Mouse (Mus musculus): ENCODE measurements around the gene Tex35. TPM values are rescaled to one million over a fixed set of nuclear protein-coding genes. Genes with fewer than 3 reads are reported as not detected.

Tex35 gene
- 289 and 335 TPM in 2 replicates for polyA plus RNA-seq (2012; rRNA removed)

- no peaks in the 10 kb centered on the region for H3K4me1 ChIP-seq (ENCODE audit: control insufficient read depth, insufficient read depth, low read length)
- H3K27me3 ChIP-seq (ENCODE audit: control insufficient read depth, insufficient read depth, low read length), result no peaks in the 10 kb centered on the region
- TF ChIP-seq POLR2A (IDR thresholded peaks at IDR 0.05; ENCODE audit: control insufficient read depth, low read depth, low read length) (peak; percentile 43; the same call in 1 of the 2 replicates), CTCF (IDR thresholded peaks at IDR 0.05; ENCODE audit: control insufficient read depth, insufficient read depth, insufficient replicate concordance, low read depth, low read length) (no peak)
- no peaks in the 10 kb centered on the region for H3K36me3 ChIP-seq (ENCODE audit: control insufficient read depth, insufficient read depth, low read length)
- peak within 1 kb of the TSS; percentile 76 for H3K4me3 ChIP-seq (ENCODE audit: control insufficient read depth, low read depth, low read length)
- H3K27ac ChIP-seq (ENCODE audit: control insufficient read depth, insufficient read depth, low read depth, low read length), result no peak within 1 kb of the TSS; the same call in none of the 2 replicates
Measured at GRCm38 (mm10) chr1:157108580-157108979, at the start of gene Tex35. Gene Tex35 (minus strand): TSS chr1:157108680.

DNA sequence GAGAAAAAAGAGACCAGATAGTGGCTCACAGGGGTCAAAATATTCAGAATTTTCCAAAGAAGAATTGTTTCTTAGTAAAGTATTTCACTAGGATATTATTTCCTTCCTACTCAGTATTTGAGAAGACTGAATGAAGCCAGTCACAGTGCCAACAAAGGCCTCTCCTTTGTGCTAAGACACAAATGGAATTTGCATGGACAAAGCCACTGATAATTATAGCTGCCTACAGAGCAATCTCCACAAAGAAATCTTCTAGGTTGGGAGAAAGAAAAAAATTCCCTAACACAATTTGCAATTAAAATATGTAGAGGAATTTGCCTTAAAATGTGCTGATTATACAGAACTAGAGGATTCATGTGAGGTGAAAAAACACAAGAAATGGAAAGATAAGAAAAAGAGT, 45.3 kb upstream of the Tex35 start:
- Histone ChIP-seq H3K27ac (ENCODE audit: control insufficient read depth, insufficient read depth, low read depth, low read length) (no peak overlapping the region), H3K36me3 (ENCODE audit: control insufficient read depth, insufficient read depth, low read length) (no peaks in the 10 kb centered on the region), H3K27me3 (ENCODE audit: control insufficient read depth, insufficient read depth, low read length) (no peaks in the 10 kb centered on the region), H3K4me3 (ENCODE audit: control insufficient read depth, low read depth, low read length) (no peak overlapping the region), H3K4me1 (ENCODE audit: control insufficient read depth, insufficient read depth, low read length) (no peaks in the 10 kb centered on the region)
- no peak for TF ChIP-seq CTCF (IDR thresholded peaks at IDR 0.05; ENCODE audit: control insufficient read depth, insufficient read depth, insufficient replicate concordance, low read depth, low read length)
- TF ChIP-seq POLR2A (IDR thresholded peaks at IDR 0.05; ENCODE audit: control insufficient read depth, low read depth, low read length), result no peak

- H3K36me3 ChIP-seq (ENCODE audit: control insufficient read depth, insufficient read depth, low read length), result peaks cover 1% of the 10 kb centered on the region; the same call in 1 of the 2 replicates
- no peak overlapping the region for H3K4me3 ChIP-seq (ENCODE audit: control insufficient read depth, low read depth, low read length)
- no peak for TF ChIP-seq POLR2A (IDR thresholded peaks at IDR 0.05; ENCODE audit: control insufficient read depth, low read depth, low read length)
- TF ChIP-seq CTCF (IDR thresholded peaks at IDR 0.05; ENCODE audit: control insufficient read depth, insufficient read depth, insufficient replicate concordance, low read depth, low read length), result no peak
- no peak overlapping the region for H3K27ac ChIP-seq (ENCODE audit: control insufficient read depth, insufficient read depth, low read depth, low read length)
- H3K27me3 ChIP-seq (ENCODE audit: control insufficient read depth, insufficient read depth, low read length), result no peaks in the 10 kb centered on the region
- no peaks in the 10 kb centered on the region for H3K4me1 ChIP-seq (ENCODE audit: control insufficient read depth, insufficient read depth, low read length)
Measured at GRCm38 (mm10) chr1:157150107-157150506, 41.6 kb upstream of the Tex35 start.

GRCm38 (mm10) chr1:157144621-157145020, 36.1 kb upstream of the Tex35 start:
- H3K4me1 ChIP-seq (ENCODE audit: control insufficient read depth, insufficient read depth, low read length), result no peaks in the 10 kb centered on the region
- H3K4me3 ChIP-seq (ENCODE audit: control insufficient read depth, low read depth, low read length), result no peak overlapping the region
- H3K36me3 ChIP-seq (ENCODE audit: control insufficient read depth, insufficient read depth, low read length), result peaks cover 1% of the 10 kb centered on the region; the same call in 1 of the 2 replicates
- H3K27ac ChIP-seq (ENCODE audit: control insufficient read depth, insufficient read depth, low read depth, low read length), result no peak overlapping the region
- TF ChIP-seq POLR2A (IDR thresholded peaks at IDR 0.05; ENCODE audit: control insufficient read depth, low read depth, low read length), result no peak
- TF ChIP-seq CTCF (IDR thresholded peaks at IDR 0.05; ENCODE audit: control insufficient read depth, insufficient read depth, insufficient replicate concordance, low read depth, low read length), result no peak
- no peaks in the 10 kb centered on the region for H3K27me3 ChIP-seq (ENCODE audit: control insufficient read depth, insufficient read depth, low read length)

DNA sequence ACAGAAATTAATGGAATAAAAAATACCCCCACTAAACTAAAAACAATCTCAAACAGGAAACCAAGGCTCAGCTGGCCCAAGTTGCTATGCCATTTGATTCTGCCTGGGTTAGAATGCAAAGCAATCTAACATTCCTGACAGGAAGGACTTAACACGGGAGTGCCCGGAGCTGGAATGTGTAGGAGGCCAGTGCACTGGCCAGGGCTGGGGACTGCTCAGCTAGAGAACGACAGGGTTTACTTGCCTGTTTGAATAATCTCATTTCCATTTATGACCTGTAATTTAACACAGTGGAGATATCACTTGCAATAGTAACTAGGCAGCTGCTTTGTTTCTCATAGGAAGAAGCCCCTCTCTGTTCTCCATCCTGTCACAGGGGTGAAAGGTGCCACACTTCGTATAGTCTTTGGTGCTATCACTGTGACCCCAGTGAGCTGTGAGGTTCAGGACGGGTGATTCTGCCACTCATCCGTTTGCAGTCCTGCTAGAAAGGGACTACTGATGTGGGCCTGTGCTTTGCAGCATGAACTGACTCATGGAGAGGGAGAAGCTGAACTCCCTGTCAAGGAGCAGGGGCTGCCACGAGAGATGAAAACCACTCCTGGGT, 34.9 kb upstream of the Tex35 start:
- Histone ChIP-seq H3K36me3 (ENCODE audit: control insufficient read depth, insufficient read depth, low read length) (peaks cover 1% of the 10 kb centered on the region; the same call in 1 of the 2 replicates), H3K27ac (ENCODE audit: control insufficient read depth, insufficient read depth, low read depth, low read length) (no peak overlapping the region), H3K4me3 (ENCODE audit: control insufficient read depth, low read depth, low read length) (no peak overlapping the region), H3K27me3 (ENCODE audit: control insufficient read depth, insufficient read depth, low read length) (no peaks in the 10 kb centered on the region), H3K4me1 (ENCODE audit: control insufficient read depth, insufficient read depth, low read length) (no peaks in the 10 kb centered on the region)
- no peak for TF ChIP-seq CTCF (IDR thresholded peaks at IDR 0.05; ENCODE audit: control insufficient read depth, insufficient read depth, insufficient replicate concordance, low read depth, low read length)
- no peak for TF ChIP-seq POLR2A (IDR thresholded peaks at IDR 0.05; ENCODE audit: control insufficient read depth, low read depth, low read length)

DNA sequence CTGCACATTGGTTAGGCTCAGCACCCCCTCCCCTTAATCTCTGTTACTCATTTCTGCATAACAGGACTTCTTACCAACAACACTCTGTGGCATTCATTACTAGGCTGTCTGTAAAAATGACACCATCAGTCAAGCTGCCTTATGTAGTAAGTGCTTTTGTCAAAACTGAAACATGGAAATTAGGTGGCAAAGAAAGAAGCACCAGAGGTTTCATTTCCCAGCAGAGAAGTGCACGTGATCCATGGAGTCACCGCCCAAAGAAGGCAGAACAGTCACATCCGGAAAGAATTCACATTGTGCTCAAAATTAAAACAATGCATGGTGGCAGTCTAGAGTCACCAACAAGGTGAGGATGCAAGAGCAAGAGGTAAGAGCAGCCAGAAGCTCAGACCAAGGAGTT, 32.5 kb upstream of the Tex35 start:
- Histone ChIP-seq H3K36me3 (ENCODE audit: control insufficient read depth, insufficient read depth, low read length) (no peaks in the 10 kb centered on the region), H3K4me1 (ENCODE audit: control insufficient read depth, insufficient read depth, low read length) (no peaks in the 10 kb centered on the region), H3K27ac (ENCODE audit: control insufficient read depth, insufficient read depth, low read depth, low read length) (no peak overlapping the region), H3K27me3 (ENCODE audit: control insufficient read depth, insufficient read depth, low read length) (no peaks in the 10 kb centered on the region), H3K4me3 (ENCODE audit: control insufficient read depth, low read depth, low read length) (no peak overlapping the region)
- no peak for TF ChIP-seq POLR2A (IDR thresholded peaks at IDR 0.05; ENCODE audit: control insufficient read depth, low read depth, low read length)
- TF ChIP-seq CTCF (IDR thresholded peaks at IDR 0.05; ENCODE audit: control insufficient read depth, insufficient read depth, insufficient replicate concordance, low read depth, low read length), result no peak

DNA sequence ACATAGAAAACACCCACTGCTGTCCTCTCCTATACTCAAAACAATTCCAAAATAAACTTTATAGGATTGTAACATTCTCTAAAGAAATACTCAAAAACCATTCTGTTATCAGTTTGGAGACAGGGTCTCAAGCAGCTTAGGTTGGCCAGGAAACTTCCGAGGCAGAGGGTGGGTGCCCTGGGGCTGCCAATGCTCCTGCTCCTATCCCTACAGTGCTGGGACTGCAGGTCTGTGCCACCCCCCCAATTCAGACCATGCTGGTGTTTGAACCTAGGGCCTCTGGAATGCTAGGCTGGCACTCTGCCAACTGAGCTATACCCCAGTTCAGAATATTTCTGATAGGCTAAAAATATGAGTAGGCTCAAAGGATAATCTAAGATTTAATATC, 29.4 kb upstream of the Tex35 start:
- Histone ChIP-seq H3K36me3 (ENCODE audit: control insufficient read depth, insufficient read depth, low read length) (no peaks in the 10 kb centered on the region), H3K27ac (ENCODE audit: control insufficient read depth, insufficient read depth, low read depth, low read length) (no peak overlapping the region), H3K4me3 (ENCODE audit: control insufficient read depth, low read depth, low read length) (no peak overlapping the region), H3K4me1 (ENCODE audit: control insufficient read depth, insufficient read depth, low read length) (no peaks in the 10 kb centered on the region), H3K27me3 (ENCODE audit: control insufficient read depth, insufficient read depth, low read length) (no peaks in the 10 kb centered on the region)
- no peak for TF ChIP-seq CTCF (IDR thresholded peaks at IDR 0.05; ENCODE audit: control insufficient read depth, insufficient read depth, insufficient replicate concordance, low read depth, low read length)
- TF ChIP-seq POLR2A (IDR thresholded peaks at IDR 0.05; ENCODE audit: control insufficient read depth, low read depth, low read length), result no peak
